Mouse (Mus musculus): Measurements from ENCODE around the gene Yod1. TPM values are rescaled to one million over a fixed set of nuclear protein-coding genes. Genes with fewer than 3 reads are reported as not detected.

The Yod1 gene
- polyA plus RNA-seq, 1 experiment from 2014 or later = 7.1 TPM

DNA sequence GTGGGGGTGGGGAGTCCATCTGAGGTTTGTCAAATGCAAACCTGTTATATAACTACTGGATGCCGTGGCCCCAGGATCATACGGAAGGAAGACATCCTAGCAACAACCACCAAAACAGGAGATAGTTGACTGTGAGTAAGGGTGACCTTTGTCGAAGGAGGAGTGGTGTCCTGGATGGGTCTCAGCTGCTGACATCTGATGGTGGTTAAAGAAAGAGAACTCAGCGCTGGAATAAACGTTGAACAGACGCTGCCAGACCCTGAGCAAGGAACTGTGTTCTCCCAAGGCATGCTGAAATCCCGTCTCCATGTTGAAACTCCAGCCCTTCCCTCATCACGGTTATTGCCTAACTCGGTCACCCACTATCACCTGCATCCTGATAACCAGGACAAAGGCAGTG lies 42.6 kb downstream of the Yod1 start:
- no peaks in the 10 kb centered on the region for H3K36me3 ChIP-seq (ENCODE audit: control insufficient read depth, insufficient read depth, low read length)
- no peak for ATAC-seq (ENCODE audit: insufficient number of reproducible peaks, insufficient read depth, low FRiP score, low read depth)
- H3K4me3 ChIP-seq (ENCODE audit: control insufficient read depth in 1 of 2, insufficient read depth in 1 of 2, low read depth in 1 of 2, low read length in 2 of 2) = no peak overlapping the region
- H3K9me3 ChIP-seq (ENCODE audit: control insufficient read depth, low read length) = no peaks in the 10 kb centered on the region
- WGBS = 18% methylated on average over 9 of the region's 9 CpGs
- H3K4me2 ChIP-seq (ENCODE audit: low read length) = no peak overlapping the region
- H3K9ac ChIP-seq (ENCODE audit: low read length) = no peak overlapping the region
- no peaks in the 10 kb centered on the region for H3K27me3 ChIP-seq (ENCODE audit: control insufficient read depth, insufficient read depth, low read length)
- H3K27ac ChIP-seq (replicated peaks in 1 of 2; ENCODE audit: control insufficient read depth in 1 of 2, insufficient read depth in 1 of 2, low read depth in 2 of 2, low read length in 2 of 2) = no peak overlapping the region
- H3K4me1 ChIP-seq (ENCODE audit: control insufficient read depth in 2 of 2, insufficient read depth in 2 of 2, low read length in 2 of 2) = 0 out of 4 replicates have a peak, but pooled peaks cover 2% of the 10 kb centered on the region in 2 experiments

DNA sequence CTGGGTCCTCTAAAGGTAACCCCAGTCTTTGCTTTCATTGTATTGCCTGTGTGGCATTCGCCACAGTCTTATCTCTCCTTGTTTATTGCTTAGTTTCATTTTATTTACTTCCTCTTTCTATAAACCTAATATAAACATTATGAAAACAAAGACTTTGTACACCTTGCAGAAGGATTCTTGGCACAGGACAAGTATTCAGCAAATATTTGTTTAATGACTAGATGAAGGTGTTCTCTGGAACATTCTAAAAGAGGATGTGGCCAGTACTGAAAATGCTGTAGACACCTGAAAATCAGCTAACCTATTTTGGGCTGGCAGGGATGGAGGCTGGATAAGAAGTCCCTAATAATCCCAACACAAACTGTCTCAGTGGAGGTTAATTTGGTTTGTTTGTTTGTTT lies 44.5 kb downstream of the Yod1 start:
- 88% methylated on average over 1 of the region's 1 CpGs for WGBS
- no peak for ATAC-seq (ENCODE audit: insufficient number of reproducible peaks, insufficient read depth, low FRiP score, low read depth)
- no peaks in the 10 kb centered on the region for H3K36me3 ChIP-seq (ENCODE audit: control insufficient read depth, insufficient read depth, low read length)
- H3K9ac ChIP-seq (ENCODE audit: low read length) = no peak overlapping the region
- H3K9me3 ChIP-seq (ENCODE audit: control insufficient read depth, low read length) = no peaks in the 10 kb centered on the region
- no peak overlapping the region for H3K4me3 ChIP-seq (ENCODE audit: control insufficient read depth in 1 of 2, insufficient read depth in 1 of 2, low read depth in 1 of 2, low read length in 2 of 2)
- no peaks in the 10 kb centered on the region for H3K27me3 ChIP-seq (ENCODE audit: control insufficient read depth, insufficient read depth, low read length)
- H3K27ac ChIP-seq (replicated peaks in 1 of 2; ENCODE audit: control insufficient read depth in 1 of 2, insufficient read depth in 1 of 2, low read depth in 2 of 2, low read length in 2 of 2) = no peak overlapping the region
- H3K4me2 ChIP-seq (ENCODE audit: low read length) = no peak overlapping the region
- H3K4me1 ChIP-seq (ENCODE audit: control insufficient read depth in 2 of 2, insufficient read depth in 2 of 2, low read length in 2 of 2) = 0 out of 4 replicates have a peak, but pooled peaks cover 2% of the 10 kb centered on the region in 2 experiments

DNA sequence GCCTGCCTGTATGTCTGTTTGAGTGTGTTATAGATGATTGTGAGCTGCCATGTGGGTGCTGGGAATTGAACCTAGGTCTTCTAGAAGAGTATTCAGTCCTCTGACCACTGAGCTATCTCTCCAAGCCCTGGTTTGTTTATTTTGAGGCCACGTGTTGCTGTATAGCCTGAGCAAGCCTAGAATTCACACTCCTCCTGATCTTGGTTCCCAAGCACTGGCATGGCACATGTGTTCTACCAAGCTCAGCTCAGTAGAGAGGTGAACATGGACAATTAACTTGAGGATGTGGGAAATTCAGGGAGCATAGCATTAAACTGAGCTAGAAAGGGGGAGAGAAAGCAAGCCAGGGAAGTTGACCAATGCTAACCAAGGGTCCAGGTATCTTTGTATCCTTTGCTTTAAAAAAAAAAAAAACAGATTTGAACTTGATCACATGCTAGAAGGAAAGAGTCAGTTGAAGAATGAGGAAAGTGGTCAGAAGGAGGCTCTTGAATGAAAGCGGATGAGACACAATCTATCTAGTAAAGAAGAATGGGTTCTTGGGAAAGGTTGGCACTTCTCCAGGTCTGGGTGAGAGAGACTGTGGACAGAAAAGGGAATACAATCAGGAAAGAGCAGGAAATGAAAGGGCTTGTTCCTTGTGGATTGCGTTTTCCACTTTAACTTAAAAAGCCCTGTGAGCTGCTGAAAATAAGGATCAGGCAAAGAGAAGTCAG lies 45.1 kb downstream of the Yod1 start:
- WGBS = 52% methylated on average over 3 of the region's 3 CpGs
- H3K27ac ChIP-seq (replicated peaks in 1 of 2; ENCODE audit: control insufficient read depth in 1 of 2, insufficient read depth in 1 of 2, low read depth in 2 of 2, low read length in 2 of 2) = no peak overlapping the region

DNA sequence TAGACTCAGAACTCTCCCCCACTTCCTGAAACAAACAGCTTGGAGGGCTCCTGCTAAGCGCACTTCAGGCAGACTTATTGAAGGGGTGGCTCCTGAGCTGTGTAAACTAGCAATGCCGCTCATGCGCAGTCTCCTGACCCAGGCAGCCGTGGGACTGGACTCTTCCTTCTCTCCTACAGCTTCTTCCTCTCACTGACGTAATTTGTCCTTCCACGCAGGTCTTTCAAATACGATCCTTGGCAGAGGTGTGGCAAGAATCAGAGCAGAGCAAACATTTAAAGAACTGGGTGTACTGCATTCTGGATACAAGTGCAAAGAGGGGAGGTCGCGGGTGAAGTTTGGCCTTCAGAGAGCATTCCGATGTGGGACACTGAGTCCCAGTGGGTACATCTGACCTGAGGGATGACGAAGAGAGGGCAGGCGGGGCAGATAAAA lies 46.9 kb downstream of the Yod1 start:
- no peak overlapping the region for H3K27ac ChIP-seq (replicated peaks in 1 of 2; ENCODE audit: control insufficient read depth in 1 of 2, insufficient read depth in 1 of 2, low read depth in 2 of 2, low read length in 2 of 2)
- ATAC-seq (ENCODE audit: insufficient number of reproducible peaks, insufficient read depth, low FRiP score, low read depth) = no peak

More for the DNA sequence above, 45.1 kb downstream of the Yod1 start:
- 0 out of 4 replicates have a peak, but pooled peaks cover 2% of the 10 kb centered on the region in 2 experiments for H3K4me1 ChIP-seq (ENCODE audit: control insufficient read depth in 2 of 2, insufficient read depth in 2 of 2, low read length in 2 of 2)
- no peaks in the 10 kb centered on the region for H3K9me3 ChIP-seq (ENCODE audit: control insufficient read depth, low read length)
- H3K9ac ChIP-seq (ENCODE audit: low read length) = no peak overlapping the region
- no peak for ATAC-seq (ENCODE audit: insufficient number of reproducible peaks, insufficient read depth, low FRiP score, low read depth)
- no peak overlapping the region for H3K4me2 ChIP-seq (ENCODE audit: low read length)
- no peak overlapping the region for H3K4me3 ChIP-seq (ENCODE audit: control insufficient read depth in 1 of 2, insufficient read depth in 1 of 2, low read depth in 1 of 2, low read length in 2 of 2)
- no peaks in the 10 kb centered on the region for H3K36me3 ChIP-seq (ENCODE audit: control insufficient read depth, insufficient read depth, low read length)
- no peaks in the 10 kb centered on the region for H3K27me3 ChIP-seq (ENCODE audit: control insufficient read depth, insufficient read depth, low read length)

DNA sequence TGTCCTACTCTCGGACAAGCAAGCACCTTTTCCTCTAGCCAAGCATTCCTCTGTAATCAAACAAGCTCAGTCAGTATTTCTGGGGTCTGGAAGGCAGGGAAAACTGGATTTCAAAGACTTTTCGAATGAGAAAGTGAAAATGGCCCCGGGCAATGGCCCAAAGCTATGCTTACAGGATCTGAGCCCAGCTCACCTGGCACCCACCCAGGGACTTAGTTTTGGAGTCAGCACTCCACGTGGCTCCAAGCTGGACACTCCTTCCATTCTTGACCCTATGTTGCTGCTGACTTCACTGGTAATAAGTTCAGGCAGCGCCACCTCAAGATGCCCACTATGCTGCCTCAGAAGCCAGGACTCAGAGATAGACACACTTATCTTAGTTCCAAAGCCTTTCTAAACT lies 49.9 kb downstream of the Yod1 start:
- no peak for ATAC-seq (ENCODE audit: insufficient number of reproducible peaks, insufficient read depth, low FRiP score, low read depth)

More for the DNA sequence above, 46.9 kb downstream of the Yod1 start:
- Histone ChIP-seq H3K36me3 (ENCODE audit: control insufficient read depth, insufficient read depth, low read length) (no peaks in the 10 kb centered on the region), H3K9ac (ENCODE audit: low read length) (no peak overlapping the region), H3K4me1 (ENCODE audit: control insufficient read depth in 2 of 2, insufficient read depth in 2 of 2, low read length in 2 of 2) (0 out of 4 replicates have a peak, but pooled peaks cover 2% of the 10 kb centered on the region in 2 experiments), H3K4me2 (ENCODE audit: low read length) (no peak overlapping the region), H3K27me3 (ENCODE audit: control insufficient read depth, insufficient read depth, low read length) (no peaks in the 10 kb centered on the region), H3K4me3 (ENCODE audit: control insufficient read depth in 1 of 2, insufficient read depth in 1 of 2, low read depth in 1 of 2, low read length in 2 of 2) (no peak overlapping the region), H3K9me3 (ENCODE audit: control insufficient read depth, low read length) (no peaks in the 10 kb centered on the region)
- WGBS = 83% methylated on average over 12 of the region's 12 CpGs

DNA sequence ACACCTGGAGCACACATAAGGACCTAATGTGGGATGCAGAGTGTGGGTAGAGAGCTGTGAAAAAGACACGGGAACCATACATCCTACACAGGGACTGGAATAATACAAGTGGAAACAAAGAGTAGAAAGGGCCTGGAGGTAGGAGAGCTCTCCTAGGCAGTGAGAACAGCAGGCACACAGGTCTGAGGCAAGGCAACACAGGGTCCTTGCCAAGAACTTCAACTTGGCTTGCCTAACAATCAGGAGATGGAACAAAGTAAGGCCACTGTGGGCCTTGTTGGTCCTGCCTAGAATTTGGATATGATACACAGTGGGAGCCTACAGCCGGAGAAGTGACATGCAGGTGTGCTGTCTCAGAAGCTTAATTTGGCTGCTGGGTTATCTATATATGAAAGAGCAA lies 52.8 kb downstream of the Yod1 start:
- H3K27ac ChIP-seq (replicated peaks in 1 of 2; ENCODE audit: control insufficient read depth in 1 of 2, insufficient read depth in 1 of 2, low read depth in 2 of 2, low read length in 2 of 2) = no peak overlapping the region
- no peak for ATAC-seq (ENCODE audit: insufficient number of reproducible peaks, insufficient read depth, low FRiP score, low read depth)
- 84% methylated on average over 2 of the region's 2 CpGs for WGBS
- no peaks in the 10 kb centered on the region for H3K9me3 ChIP-seq (ENCODE audit: control insufficient read depth, low read length)
- no peak overlapping the region for H3K9ac ChIP-seq (ENCODE audit: low read length)
- no peaks in the 10 kb centered on the region for H3K27me3 ChIP-seq (ENCODE audit: control insufficient read depth, insufficient read depth, low read length)
- no peaks in the 10 kb centered on the region for H3K36me3 ChIP-seq (ENCODE audit: control insufficient read depth, insufficient read depth, low read length)
- H3K4me3 ChIP-seq (ENCODE audit: control insufficient read depth in 1 of 2, insufficient read depth in 1 of 2, low read depth in 1 of 2, low read length in 2 of 2) = no peak overlapping the region
- H3K4me1 ChIP-seq (ENCODE audit: control insufficient read depth in 2 of 2, insufficient read depth in 2 of 2, low read length in 2 of 2) = no peaks in the 10 kb centered on the region
- no peak overlapping the region for H3K4me2 ChIP-seq (ENCODE audit: low read length)

More for the DNA sequence above, 49.9 kb downstream of the Yod1 start:
- Histone ChIP-seq H3K36me3 (ENCODE audit: control insufficient read depth, insufficient read depth, low read length) (no peaks in the 10 kb centered on the region), H3K4me3 (ENCODE audit: control insufficient read depth in 1 of 2, insufficient read depth in 1 of 2, low read depth in 1 of 2, low read length in 2 of 2) (no peak overlapping the region), H3K4me2 (ENCODE audit: low read length) (no peak overlapping the region), H3K27ac (replicated peaks in 1 of 2; ENCODE audit: control insufficient read depth in 1 of 2, insufficient read depth in 1 of 2, low read depth in 2 of 2, low read length in 2 of 2) (no peak overlapping the region), H3K4me1 (ENCODE audit: control insufficient read depth in 2 of 2, insufficient read depth in 2 of 2, low read length in 2 of 2) (no peaks in the 10 kb centered on the region), H3K27me3 (ENCODE audit: control insufficient read depth, insufficient read depth, low read length) (no peaks in the 10 kb centered on the region), H3K9ac (ENCODE audit: low read length) (no peak overlapping the region), H3K9me3 (ENCODE audit: control insufficient read depth, low read length) (no peaks in the 10 kb centered on the region)
- WGBS = 72% methylated on average over 5 of the region's 5 CpGs

DNA sequence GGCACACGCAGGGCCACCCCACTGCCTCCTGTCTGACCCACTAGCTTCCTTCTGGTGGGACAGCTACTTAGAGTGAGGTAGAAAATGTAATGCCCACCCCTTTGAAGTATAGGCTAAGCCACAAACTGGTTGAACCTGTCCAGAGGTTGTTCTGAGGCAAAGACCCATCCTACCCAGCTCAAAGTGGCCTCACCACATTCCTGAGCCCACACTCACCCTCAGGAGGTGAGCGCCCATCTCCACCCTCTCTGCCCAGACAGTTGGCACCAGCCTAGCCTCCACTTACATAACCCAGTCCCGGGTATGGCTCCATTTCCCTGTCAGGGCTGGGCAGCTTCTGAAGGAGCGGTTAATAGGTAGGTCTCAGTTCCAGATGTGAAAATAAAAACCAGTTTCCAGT lies 53.4 kb downstream of the Yod1 start:
- ATAC-seq (ENCODE audit: insufficient number of reproducible peaks, insufficient read depth, low FRiP score, low read depth) = no peak
- 81% methylated on average over 4 of the region's 4 CpGs for WGBS
- Histone ChIP-seq H3K4me1 (ENCODE audit: control insufficient read depth in 2 of 2, insufficient read depth in 2 of 2, low read length in 2 of 2) (no peaks in the 10 kb centered on the region), H3K27me3 (ENCODE audit: control insufficient read depth, insufficient read depth, low read length) (no peaks in the 10 kb centered on the region), H3K4me3 (ENCODE audit: control insufficient read depth in 1 of 2, insufficient read depth in 1 of 2, low read depth in 1 of 2, low read length in 2 of 2) (no peak overlapping the region), H3K9ac (ENCODE audit: low read length) (no peak overlapping the region), H3K9me3 (ENCODE audit: control insufficient read depth, low read length) (no peaks in the 10 kb centered on the region), H3K4me2 (ENCODE audit: low read length) (no peak overlapping the region), H3K27ac (replicated peaks in 1 of 2; ENCODE audit: control insufficient read depth in 1 of 2, insufficient read depth in 1 of 2, low read depth in 2 of 2, low read length in 2 of 2) (no peak overlapping the region), H3K36me3 (ENCODE audit: control insufficient read depth, insufficient read depth, low read length) (no peaks in the 10 kb centered on the region)

Data from heart, embryonic 14.5 days (tissue).